Mouse (Mus musculus) embryonic fibroblast, embryonic 13.5 days (primary cell): ENCODE data around the gene Dgki.

Experiments used
- CTCF ChIP-seq: IDR thresholded peaks from 2 replicates; pipeline ENCODE4 v1.5.1; 2011; ENCODE audit warnings: mild to moderate bottlenecking, control low read depth, low read length, moderate library complexity, borderline replicate concordance; ENCODE audit not compliant: insufficient read depth
- POLR2A ChIP-seq: IDR thresholded peaks from 2 replicates; pipeline ENCODE4 v1.6.1; 2011; ENCODE audit warnings: low read depth, mild to moderate bottlenecking, control low read depth, low read length, moderate library complexity

DNA sequence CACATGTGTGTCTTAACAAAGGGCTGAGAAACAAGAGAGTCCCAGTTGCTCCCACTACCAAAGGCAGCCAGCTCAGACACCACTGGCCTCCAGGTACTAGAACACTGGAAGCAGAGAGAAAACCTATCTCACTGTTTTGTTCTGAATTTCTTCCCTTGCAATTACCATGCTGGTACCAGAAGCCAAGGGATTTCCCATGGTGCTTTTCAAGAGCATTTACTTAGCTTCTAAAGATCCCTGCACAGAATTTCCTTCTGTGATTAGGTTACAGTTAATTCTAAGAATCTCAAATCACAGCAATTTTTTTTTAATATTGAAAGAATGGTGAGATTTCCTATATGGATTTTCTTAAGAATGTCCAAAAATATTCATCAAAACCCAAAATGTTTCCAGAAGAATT lies 458.8 kb downstream of the Dgki start:
- TF ChIP-seq POLR2A = no peak
- TF ChIP-seq CTCF = no peak
